ENCODE assay signal across 10 mouse cellular contexts in genomic region chr5:115522531-115522930, GRCm38 (mm10). TPM values are rescaled to one million over a fixed set of nuclear protein-coding genes. Genes with fewer than 3 reads are reported as not detected.
DNase-seq lines count a peak whose midpoint lies in the region; ATAC-seq and TF ChIP-seq lines count a peak whose summit lies in the region.
"Had no signal": no experiment of that assay in that cellular context is flagged by ENCODE, and none has a peak within 500 bp of the region (broad histone marks: within the 10 kb centered on the region; RNA-seq: fewer than 3 reads in every experiment).

No protein-coding gene starts in this region.

- no peak overlapping the region for H3K9ac ChIP-seq in hindbrain, embryonic 14.5 days
- H3K9ac ChIP-seq in hindbrain, embryonic 11.5 days (ENCODE audit: low read depth, low read length) = no peak overlapping the region
- no peak overlapping the region for H3K9ac ChIP-seq in limb, embryonic 13.5 days
- H3K9ac ChIP-seq: forebrain, postnatal 0 days had no signal

- TF ChIP-seq POLR2A in thymus, adult 2 months (IDR thresholded peaks at IDR 0.05; ENCODE audit: control insufficient read depth, extremely low read depth, insufficient read depth, low read length, poor library complexity) = no peak

- no peaks in the 10 kb centered on the region for H3K36me3 ChIP-seq in hindbrain, embryonic 14.5 days (replicated peaks; ENCODE audit: control insufficient read depth, insufficient read depth)
- no peaks in the 10 kb centered on the region for H3K36me3 ChIP-seq in hindbrain, embryonic 11.5 days (ENCODE audit: control insufficient read depth, insufficient read depth, low read length)
- H3K36me3 ChIP-seq in thymus, adult 2 months (ENCODE audit: control insufficient read depth, insufficient read depth, low read length) = no peaks in the 10 kb centered on the region
- H3K36me3 ChIP-seq in limb, embryonic 13.5 days = peaks cover 21% of the 10 kb centered on the region; the same call in 1 of the 2 replicates

- WGBS in hindbrain, embryonic 14.5 days = 85% methylated on average over 4 of the region's 4 CpGs
- 64% methylated on average over 4 of the region's 4 CpGs for WGBS in hindbrain, embryonic 11.5 days
- WGBS in thymus, adult 2 months = 94% methylated on average over 4 of the region's 4 CpGs
- 67% methylated on average over 4 of the region's 4 CpGs for WGBS in limb, embryonic 13.5 days

- H3K27me3 ChIP-seq in hindbrain, embryonic 14.5 days (ENCODE audit: control insufficient read depth, insufficient read depth, low read length) = no peaks in the 10 kb centered on the region
- H3K27me3 ChIP-seq in hindbrain, embryonic 11.5 days (ENCODE audit: control insufficient read depth, insufficient read depth, low read length) = no peaks in the 10 kb centered on the region
- no peaks in the 10 kb centered on the region for H3K27me3 ChIP-seq in thymus, adult 2 months (ENCODE audit: control insufficient read depth, insufficient read depth, low read length)
- H3K27me3 ChIP-seq in limb, embryonic 13.5 days = no peaks in the 10 kb centered on the region

- 0 out of 2 replicates have a peak, but pooled peaks cover 9% of the 10 kb centered on the region for H3K4me1 ChIP-seq in hindbrain, embryonic 14.5 days (replicated peaks; ENCODE audit: control insufficient read depth, insufficient read depth, low read length)
- H3K4me1 ChIP-seq in hindbrain, embryonic 11.5 days (replicated peaks; ENCODE audit: control insufficient read depth, insufficient read depth, low read length) = peaks cover 7% of the 10 kb centered on the region; the same call in 1 of the 2 replicates
- peaks cover 68% of the 10 kb centered on the region for H3K4me1 ChIP-seq in thymus, adult 2 months (replicated peaks; ENCODE audit: control insufficient read depth, insufficient read depth, low read length)
- peaks cover 63% of the 10 kb centered on the region for H3K4me1 ChIP-seq in limb, embryonic 13.5 days

- no peaks in the 10 kb centered on the region for H3K9me3 ChIP-seq in hindbrain, embryonic 14.5 days (ENCODE audit: control insufficient read depth, low read length)
- no peaks in the 10 kb centered on the region for H3K9me3 ChIP-seq in hindbrain, embryonic 11.5 days (ENCODE audit: control insufficient read depth, low read length)
- no peaks in the 10 kb centered on the region for H3K9me3 ChIP-seq in limb, embryonic 13.5 days

- DNase-seq in hindbrain, embryonic 14.5 days (ENCODE audit: low spot score) = no peak
- DNase-seq in hindbrain, embryonic 11.5 days (ENCODE audit: low spot score) = no peak
- DNase-seq in thymus, adult 2 months = no peak
- DNase-seq in thymus, postnatal 4 days = no peak
- no peak for DNase-seq in urinary bladder, postnatal 10 days (ENCODE audit: low spot score)
- DNase-seq in right cerebral cortex, postnatal 4 days = no peak
- DNase-seq in adrenal gland, adult 18-20 months (ENCODE audit: low spot score in 2 of 2) = no peak
- DNase-seq: cerebellum, adult 9-11 months; forebrain, postnatal 0 days had no signal

- peak overlapping the region; percentile 20; the same call in 1 of the 2 replicates for H3K27ac ChIP-seq in hindbrain, embryonic 14.5 days
- H3K27ac ChIP-seq in hindbrain, embryonic 11.5 days (ENCODE audit: low read depth, low read length) = no peak overlapping the region
- H3K27ac ChIP-seq in thymus, adult 2 months (ENCODE audit: control insufficient read depth, insufficient read depth, low read length) = peak overlapping the region; percentile 86
- peak overlapping the region; percentile 84 for H3K27ac ChIP-seq in limb, embryonic 13.5 days

- H3K4me2 ChIP-seq in hindbrain, embryonic 14.5 days (replicated peaks) = no peak overlapping the region
- no peak overlapping the region for H3K4me2 ChIP-seq in hindbrain, embryonic 11.5 days (replicated peaks; ENCODE audit: low read depth, low read length)
- 0 out of 2 replicates have a peak overlapping the region, but pooled peaks have one; percentile 14 for H3K4me2 ChIP-seq in limb, embryonic 13.5 days (replicated peaks)

- no peak for TF ChIP-seq CTCF in thymus, adult 2 months (IDR thresholded peaks at IDR 0.05; ENCODE audit: borderline replicate concordance, control insufficient read depth, extremely low read depth, insufficient read depth, low read length, poor library complexity)

- ATAC-seq in hindbrain, embryonic 14.5 days (ENCODE audit: low FRiP score) = no peak
- no peak for ATAC-seq in hindbrain, embryonic 11.5 days (ENCODE audit: low FRiP score)
- no peak for ATAC-seq in limb, embryonic 13.5 days (ENCODE audit: low FRiP score, low read depth)
- ATAC-seq: forebrain, postnatal 0 days had no signal

- no peak overlapping the region for H3K4me3 ChIP-seq in hindbrain, embryonic 14.5 days (replicated peaks; ENCODE audit: low read length)
- H3K4me3 ChIP-seq in hindbrain, embryonic 11.5 days (ENCODE audit: low read depth, low read length) = no peak overlapping the region
- H3K4me3 ChIP-seq in thymus, adult 2 months (ENCODE audit: control insufficient read depth, insufficient read depth, low read length) = no peak overlapping the region
- no peak overlapping the region for H3K4me3 ChIP-seq in limb, embryonic 13.5 days

RNA-seq across cellular contexts. Expression of gene Pxn, which starts 16.1 kb away (rescaled TPM):
- polyA plus RNA-seq in hindbrain, embryonic 14.5 days (2014; fragmentation: Nextera tagmentation; extraction: Ambion mirVana) = 11.3 and 12.2 TPM in 2 replicates
- 9.0 and 10.1 TPM in 2 replicates for polyA plus RNA-seq in hindbrain, embryonic 11.5 days (2014; fragmentation: Nextera tagmentation; extraction: Ambion mirVana)
- polyA plus RNA-seq in thymus, adult 2 months (2012; rRNA removed) = 161 and 172 TPM in 2 replicates
- 46.9 and 54.0 TPM in 2 replicates for polyA plus RNA-seq in limb, embryonic 13.5 days (2015; fragmentation: Nextera tagmentation; extraction: Ambion mirVana)
- total RNA-seq in adrenal gland, adult 18-20 months (2021) = 10 to 100 TPM; 34.1 to 42.2 TPM

RNA-seq across cellular contexts. Expression of gene Rplp0, which starts 36.7 kb away (rescaled TPM):
- polyA plus RNA-seq in hindbrain, embryonic 14.5 days (2014; fragmentation: Nextera tagmentation; extraction: Ambion mirVana) = 952 and 1,000 TPM in 2 replicates
- 1,244 and 1,247 TPM in 2 replicates for polyA plus RNA-seq in hindbrain, embryonic 11.5 days (2014; fragmentation: Nextera tagmentation; extraction: Ambion mirVana)
- 3,356 and 3,688 TPM in 2 replicates for polyA plus RNA-seq in thymus, adult 2 months (2012; rRNA removed)
- polyA plus RNA-seq in limb, embryonic 13.5 days (2015; fragmentation: Nextera tagmentation; extraction: Ambion mirVana) = 1,446 and 1,459 TPM in 2 replicates
- 100 to 1,000 TPM; 706 to 758 TPM for total RNA-seq in adrenal gland, adult 18-20 months (2021)

RNA-seq across cellular contexts. Expression of gene Sirt4, which starts 38.0 kb away (rescaled TPM):
- 19.1 and 20.3 TPM in 2 replicates for polyA plus RNA-seq in hindbrain, embryonic 14.5 days (2014; fragmentation: Nextera tagmentation; extraction: Ambion mirVana)
- polyA plus RNA-seq in hindbrain, embryonic 11.5 days (2014; fragmentation: Nextera tagmentation; extraction: Ambion mirVana) = 21.3 and 23.1 TPM in 2 replicates
- polyA plus RNA-seq in thymus, adult 2 months (2012; rRNA removed) = 47.2 and 48.6 TPM in 2 replicates
- polyA plus RNA-seq in limb, embryonic 13.5 days (2015; fragmentation: Nextera tagmentation; extraction: Ambion mirVana) = 25.8 and 27.5 TPM in 2 replicates
- total RNA-seq in adrenal gland, adult 18-20 months (2021) = 10 to 100 TPM; 18.1 to 21.2 TPM

RNA-seq across cellular contexts. Expression of gene Gcn1l1, which starts 42.5 kb away (rescaled TPM):
- 40.5 and 45.2 TPM in 2 replicates for polyA plus RNA-seq in hindbrain, embryonic 14.5 days (2014; fragmentation: Nextera tagmentation; extraction: Ambion mirVana)
- 31.8 and 39.4 TPM in 2 replicates for polyA plus RNA-seq in hindbrain, embryonic 11.5 days (2014; fragmentation: Nextera tagmentation; extraction: Ambion mirVana)
- polyA plus RNA-seq in thymus, adult 2 months (2012; rRNA removed) = 87.8 and 109 TPM in 2 replicates
- polyA plus RNA-seq in limb, embryonic 13.5 days (2015; fragmentation: Nextera tagmentation; extraction: Ambion mirVana) = 46.1 and 48.2 TPM in 2 replicates
- total RNA-seq in adrenal gland, adult 18-20 months (2021) = 10 to 100 TPM; 51.7 to 59.0 TPM

RNA-seq across cellular contexts. Expression of gene Pla2g1b, which starts 56.5 kb away (rescaled TPM):
- 0.67 TPM in 1 of 2 replicates, not detected in the other for polyA plus RNA-seq in hindbrain, embryonic 14.5 days (2014; fragmentation: Nextera tagmentation; extraction: Ambion mirVana)
- polyA plus RNA-seq in hindbrain, embryonic 11.5 days (2014; fragmentation: Nextera tagmentation; extraction: Ambion mirVana) = 0.56 and 1.1 TPM in 2 replicates
- polyA plus RNA-seq in thymus, adult 2 months (2012; rRNA removed) = 1.2 and 1.8 TPM in 2 replicates
- not detected in 2 replicates for polyA plus RNA-seq in limb, embryonic 13.5 days (2015; fragmentation: Nextera tagmentation; extraction: Ambion mirVana)
- not detected for total RNA-seq in adrenal gland, adult 18-20 months (2021)
- total RNA-seq: forebrain, postnatal 0 days had no signal
- polyA plus RNA-seq: forebrain, postnatal 0 days had no signal
